Mouse (Mus musculus) gastrocnemius, adult 8-10 months (tissue): Measurements from ENCODE around the gene Tes3-ps. TPM values are rescaled to one million over a fixed set of nuclear protein-coding genes. Genes with fewer than 3 reads are reported as not detected.

Experiments used
- DNase-seq, 2 experiments: peaks; one replicate each; pipeline ENCODE4 v3.0.0; 2022; ENCODE audit warnings: low spot score in 2 of 2
- total RNA-seq, 4 experiments: library from RNA; stranded (reverse); gene quantifications; 2 replicates each; pipeline ENCODE4 v1.2.4; 2022

The Tes3-ps gene
- total RNA-seq, 4 experiments from 2014 or later, result 1.3 to 2.0 (median 1.7) TPM

- DNase-seq, result no peak
Measured at GRCm38 (mm10) chr13:49504510-49504909, 11.4 kb downstream of the Tes3-ps start, which contains the start of gene Ecm2. Gene Ecm2, plus strand, starts transcription at chr13:49504810.

GRCm38 (mm10) chr13:49505776-49506175, 12.7 kb downstream of the Tes3-ps start:
- DNase-seq, result no peak

- DNase-seq, result no peak
Measured at GRCm38 (mm10) chr13:49507176-49507575, 14.1 kb downstream of the Tes3-ps start.

GRCm38 (mm10) chr13:49518761-49519160, 25.6 kb downstream of the Tes3-ps start:
- no peak for DNase-seq

GRCm38 (mm10) chr13:49526235-49526634, 33.1 kb downstream of the Tes3-ps start:
- no peak for DNase-seq

GRCm38 (mm10) chr13:49530636-49531035, 37.5 kb downstream of the Tes3-ps start:
- no peak for DNase-seq

GRCm38 (mm10) chr13:49536946-49537345, 43.8 kb downstream of the Tes3-ps start:
- no peak for DNase-seq

- no peak for DNase-seq
Measured at GRCm38 (mm10) chr13:49538693-49539092, 45.6 kb downstream of the Tes3-ps start.

GRCm38 (mm10) chr13:49544279-49544678, 51.2 kb downstream of the Tes3-ps start, which contains the start of gene Aspn:
Gene Aspn, plus strand, starts transcription at chr13:49544443.
- DNase-seq, result no peak

GRCm38 (mm10) chr13:49545646-49546045, 52.5 kb downstream of the Tes3-ps start:
- no peak for DNase-seq

Other genes with a start within 250 kb of the Tes3-ps start
- under 1 TPM in 1 of 4 experiments, not detected in 3; 0.94 TPM for gene Susd3, start 244.6 kb upstream of the Tes3-ps start, total RNA-seq
- 1 to 10 TPM in 2 of 4 experiments, under 1 TPM in 2; 0.34 to 1.5 (median 0.98) TPM for gene Fgd3, start 173.0 kb upstream of the Tes3-ps start, total RNA-seq
- 10 to 100 TPM; 21.6 to 26.7 (median 24.6) TPM for gene Bicd2, start 151.7 kb upstream of the Tes3-ps start, total RNA-seq
- 1 to 10 TPM; 6.1 to 7.6 (median 7.0) TPM for gene Ippk, start 72.1 kb upstream of the Tes3-ps start, total RNA-seq
- gene Ecm2, start 11.5 kb downstream of the Tes3-ps start, total RNA-seq, result 1 to 10 TPM; 3.7 to 7.9 (median 5.6) TPM
- gene Aspn, start 51.1 kb downstream of the Tes3-ps start, total RNA-seq, result 10 to 100 TPM in 2 of 4 experiments, 1 to 10 TPM in 2; 6.7 to 15.4 (median 9.9) TPM
- 1 to 10 TPM in 2 of 4 experiments, under 1 TPM in 2; 0.68 to 3.6 (median 1.8) TPM for gene Omd, start 89.1 kb downstream of the Tes3-ps start, total RNA-seq
- 10 to 100 TPM; 12.6 to 36.1 (median 29.0) TPM for gene Ogn, start 114.7 kb downstream of the Tes3-ps start, total RNA-seq
- 1 to 10 TPM in 2 of 4 experiments, under 1 TPM in 2; 0.67 to 1.8 (median 0.94) TPM for gene Cenpp, start 159.5 kb downstream of the Tes3-ps start, total RNA-seq
- gene Nol8, start 159.8 kb downstream of the Tes3-ps start, total RNA-seq, result 10 to 100 TPM; 12.0 to 16.5 (median 13.6) TPM
- gene Iars, start 188.8 kb downstream of the Tes3-ps start, total RNA-seq, result 10 to 100 TPM; 64.6 to 90.8 (median 87.8) TPM